Mouse (Mus musculus) heart, postnatal 14 days (tissue): ENCODE measurements around the gene Lmna. TPM values are rescaled to one million over a fixed set of nuclear protein-coding genes. Genes with fewer than 3 reads are reported as not detected.

Source experiments
- microRNA-seq, 2 experiments: library from miRNA; unstranded; fragments of <30 nt; microRNA quantifications; one replicate each; pipeline ENCODE4 v1.2.0; 2021 to 2022
- total RNA-seq, 2 experiments: library from RNA; stranded (reverse); gene quantifications; 2 replicates each; pipeline ENCODE4 v1.2.3; 2021

Lmna gene
- total RNA-seq, 2 experiments from 2014 or later = 128 TPM

Small RNAs within 50 kb of the gene (microRNA-seq; reads per million reads assigned to microRNA genes)
- gene Mir1905 (0 reads per million in 2 experiments), gene Mir7011 (0 to 0.72 reads per million in 2 experiments)

Other genes starting within 250 kb of the Lmna start
- gene Gm38392, start 222.7 kb downstream of the Lmna start, total RNA-seq = under 1 TPM in 1 of 2 experiments, not detected in 1; 0.24 TPM
- gene Tsacc, start 213.0 kb downstream of the Lmna start, total RNA-seq = 1 to 10 TPM; 4.2 to 4.3 TPM
- 100 to 1,000 TPM; 165 to 187 TPM for gene Cct3, start 212.8 kb downstream of the Lmna start, total RNA-seq
- 10 to 100 TPM; 90.8 to 98.8 TPM for gene Glmp, start 184.9 kb downstream of the Lmna start, total RNA-seq
- 1 to 10 TPM; 1.6 TPM for gene Tmem79, start 173.8 kb downstream of the Lmna start, total RNA-seq
- gene Smg5, start 173.7 kb downstream of the Lmna start, total RNA-seq = 10 to 100 TPM; 41.5 to 44.3 TPM
- gene Paqr6, start 145.4 kb downstream of the Lmna start, total RNA-seq = under 1 TPM; 0.22 to 0.67 TPM
- gene Bglap3, start 137.2 kb downstream of the Lmna start, total RNA-seq = not detected
- gene Bglap2, start 131.3 kb downstream of the Lmna start, total RNA-seq = not detected
- not detected for gene Bglap, start 125.5 kb downstream of the Lmna start, total RNA-seq
- 10 to 100 TPM; 23.9 to 25.0 TPM for gene Pmf1, start 99.6 kb downstream of the Lmna start, total RNA-seq
- 10 to 100 TPM; 13.1 to 14.2 TPM for gene Slc25a44, start 84.8 kb downstream of the Lmna start, total RNA-seq
- 1 to 10 TPM; 2.3 to 2.6 TPM for gene Sema4a, start 48.8 kb downstream of the Lmna start, total RNA-seq
- 1 to 10 TPM in 1 of 2 experiments, under 1 TPM in 1; 0.81 to 2.0 TPM for gene Mex3a, start 22.4 kb upstream of the Lmna start, total RNA-seq
- gene Rab25, start 38.3 kb upstream of the Lmna start, total RNA-seq = under 1 TPM in 1 of 2 experiments, not detected in 1; 0.33 TPM
- 10 to 100 TPM; 77.7 TPM for gene Lamtor2, start 43.1 kb upstream of the Lmna start, total RNA-seq
- 10 to 100 TPM; 55.4 to 60.0 TPM for gene Ubqln4, start 43.8 kb upstream of the Lmna start, total RNA-seq
- gene Ssr2, start 65.9 kb upstream of the Lmna start, total RNA-seq = 100 to 1,000 TPM in 1 of 2 experiments, 10 to 100 TPM in 1; 95.9 to 108 TPM
- 10 to 100 TPM; 71.1 to 71.5 TPM for gene Arhgef2, start 96.0 kb upstream of the Lmna start, total RNA-seq
- gene Rxfp4, start 143.2 kb upstream of the Lmna start, total RNA-seq = not detected
- gene Khdc4, start 175.8 kb upstream of the Lmna start, total RNA-seq = 10 to 100 TPM; 36.9 to 40.5 TPM
- 10 to 100 TPM; 59.5 to 73.4 TPM for gene Rit1, start 206.9 kb upstream of the Lmna start, total RNA-seq